Mouse (Mus musculus): ENCODE results near the gene Frmd4b. TPM values are rescaled to one million over a fixed set of nuclear protein-coding genes. Genes with fewer than 3 reads are reported as not detected.

Gene Frmd4b
- total and polyA plus RNA-seq, 3 experiments, result 0.44 to 2.9 TPM; not detected in 1

DNA sequence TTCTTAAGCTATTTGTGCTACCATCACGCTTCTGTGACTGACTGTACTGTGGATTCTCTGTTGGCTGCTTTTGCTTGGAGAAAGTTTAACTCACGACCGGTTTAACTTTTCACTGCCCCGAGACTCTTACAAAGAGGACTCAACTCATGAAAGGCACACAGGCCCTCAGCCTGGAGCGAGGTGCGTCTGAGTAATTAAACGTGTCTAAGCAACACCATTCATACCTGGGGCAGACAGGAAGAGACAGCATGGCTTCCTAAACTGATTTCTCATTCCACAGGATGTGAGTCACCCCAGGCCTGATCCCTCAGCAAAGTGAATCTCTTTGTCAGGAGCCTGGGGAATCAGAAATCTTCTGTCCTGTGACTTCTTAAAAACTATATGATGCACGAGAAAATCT, 106.6 kb downstream of the Frmd4b start:
- no peaks in the 10 kb centered on the region for H3K36me3 ChIP-seq (replicated peaks)
- DNase-seq (ENCODE audit: low spot score), result no peak
- no peak for TF ChIP-seq CTCF (IDR thresholded peaks at IDR 0.05; ENCODE audit: low read depth, low read length)
- H3K27me3 ChIP-seq (ENCODE audit: insufficient read depth, low read length), result no peaks in the 10 kb centered on the region
- no peaks in the 10 kb centered on the region for H3K4me1 ChIP-seq (ENCODE audit: insufficient read depth, low read depth, low read length)
- H3K9me3 ChIP-seq (replicated peaks), result peaks cover 68% of the 10 kb centered on the region
- ATAC-seq (ENCODE audit: extremely low read depth, insufficient number of reproducible peaks, low FRiP score, poor library complexity, severe bottlenecking), result no peak
- no peak overlapping the region for H3K4me3 ChIP-seq (ENCODE audit: low read depth, low read length)

DNA sequence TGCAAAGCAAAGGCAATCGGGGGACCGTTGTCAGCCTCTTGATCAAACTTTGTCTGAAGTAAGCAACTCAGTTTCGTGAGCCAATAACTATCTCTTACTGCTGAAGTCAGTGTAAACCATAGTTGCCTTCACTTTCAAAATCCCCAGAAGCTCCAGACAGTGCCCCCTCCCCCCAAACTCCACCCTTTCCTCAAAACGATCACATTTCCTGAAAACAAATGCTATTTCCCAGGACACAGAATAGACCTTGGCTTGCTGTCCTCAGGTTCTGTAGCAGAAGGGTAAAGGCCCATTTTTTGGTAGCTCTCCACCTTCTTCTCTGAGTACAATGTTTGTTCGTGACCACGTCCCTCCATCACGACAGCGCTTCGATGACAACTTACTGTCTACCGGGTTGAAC, 107.9 kb downstream of the Frmd4b start:
- ATAC-seq (ENCODE audit: extremely low read depth, insufficient number of reproducible peaks, low FRiP score, poor library complexity, severe bottlenecking), result no peak
- no peak for DNase-seq (ENCODE audit: low spot score)
- no peak for TF ChIP-seq TAL1 (conservative IDR thresholded peaks at IDR 0.05; ENCODE audit: low read depth, low read length)
- TF ChIP-seq GATA1 (IDR thresholded peaks at IDR 0.05; ENCODE audit: borderline replicate concordance, low read length), result no peak
- TF ChIP-seq CTCF (IDR thresholded peaks at IDR 0.05; ENCODE audit: low read depth, low read length), result no peak
- TF ChIP-seq POLR2AphosphoS5 (IDR thresholded peaks at IDR 0.05; ENCODE audit: insufficient replicate concordance, low read depth, low read length), result no peak
- no peak for TF ChIP-seq GATA2 (IDR thresholded peaks at IDR 0.05; ENCODE audit: borderline replicate concordance, low read depth, low read length)
- H3K4me1 ChIP-seq (ENCODE audit: insufficient read depth, low read depth, low read length), result no peaks in the 10 kb centered on the region
- no peaks in the 10 kb centered on the region for H3K27me3 ChIP-seq (ENCODE audit: insufficient read depth, low read length)
- H3K9me3 ChIP-seq (replicated peaks), result peaks cover 69% of the 10 kb centered on the region
- H3K36me3 ChIP-seq (replicated peaks), result no peaks in the 10 kb centered on the region
- no peak overlapping the region for H3K4me3 ChIP-seq (ENCODE audit: low read depth, low read length)

DNA sequence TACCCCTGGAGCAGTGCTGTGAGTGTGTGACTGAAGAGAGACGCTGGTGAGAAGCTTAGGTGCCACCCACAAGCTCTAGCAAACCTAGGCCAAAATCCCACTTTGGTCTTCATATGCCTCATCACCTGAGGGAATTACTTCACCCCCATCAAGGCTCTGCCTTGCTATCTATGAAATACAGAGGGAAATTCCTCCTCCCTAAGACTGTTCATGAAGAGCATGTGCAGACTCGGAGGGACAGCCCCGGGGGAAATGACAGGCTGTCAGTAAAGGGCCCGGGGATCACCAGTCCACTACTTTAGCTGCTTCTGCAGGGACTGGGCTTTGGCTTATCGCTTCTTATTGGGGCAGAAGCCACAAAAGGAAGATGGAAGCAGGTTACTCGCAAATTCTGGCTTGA, 108.9 kb downstream of the Frmd4b start:
- no peak overlapping the region for H3K4me3 ChIP-seq (ENCODE audit: low read depth, low read length)
- H3K9me3 ChIP-seq (replicated peaks), result peaks cover 63% of the 10 kb centered on the region
- TF ChIP-seq TAL1 (conservative IDR thresholded peaks at IDR 0.05; ENCODE audit: low read depth, low read length) (no peak), POLR2AphosphoS5 (IDR thresholded peaks at IDR 0.05; ENCODE audit: insufficient replicate concordance, low read depth, low read length) (no peak), CTCF (IDR thresholded peaks at IDR 0.05; ENCODE audit: low read depth, low read length) (no peak), GATA2 (IDR thresholded peaks at IDR 0.05; ENCODE audit: borderline replicate concordance, low read depth, low read length) (no peak)
- no peaks in the 10 kb centered on the region for H3K27me3 ChIP-seq (ENCODE audit: insufficient read depth, low read length)
- no peaks in the 10 kb centered on the region for H3K4me1 ChIP-seq (ENCODE audit: insufficient read depth, low read depth, low read length)
- ATAC-seq (ENCODE audit: extremely low read depth, insufficient number of reproducible peaks, low FRiP score, poor library complexity, severe bottlenecking) (no peak), DNase-seq (ENCODE audit: low spot score) (no peak)
- H3K36me3 ChIP-seq (replicated peaks), result no peaks in the 10 kb centered on the region

DNA sequence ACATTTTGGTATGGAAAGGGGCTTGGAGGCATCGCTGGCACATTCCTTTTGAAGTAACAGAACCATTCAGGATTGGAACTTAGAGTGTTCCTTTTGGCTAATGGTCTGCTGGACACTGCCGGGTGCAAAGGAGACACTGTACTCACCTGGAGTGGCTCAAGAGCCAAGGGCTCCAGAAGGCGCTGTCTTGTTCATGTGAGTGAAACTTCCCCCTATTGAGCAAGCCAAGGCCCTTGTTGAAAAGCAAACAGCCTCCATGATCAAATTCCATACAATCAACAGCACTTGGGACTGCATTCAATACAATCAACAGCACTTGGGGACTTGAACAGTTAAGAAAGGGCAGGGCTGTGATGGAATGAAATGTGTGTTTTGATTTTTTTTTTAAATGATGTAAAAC, 109.4 kb downstream of the Frmd4b start:
- H3K36me3 ChIP-seq (replicated peaks), result no peaks in the 10 kb centered on the region
- peaks cover 64% of the 10 kb centered on the region for H3K9me3 ChIP-seq (replicated peaks)
- H3K4me1 ChIP-seq (ENCODE audit: insufficient read depth, low read depth, low read length), result no peaks in the 10 kb centered on the region
- no peak for TF ChIP-seq GATA1 (IDR thresholded peaks at IDR 0.05; ENCODE audit: borderline replicate concordance, low read length)
- TF ChIP-seq CTCF (IDR thresholded peaks at IDR 0.05; ENCODE audit: low read depth, low read length), result no peak
- no peak for TF ChIP-seq GATA2 (IDR thresholded peaks at IDR 0.05; ENCODE audit: borderline replicate concordance, low read depth, low read length)
- no peak for TF ChIP-seq POLR2AphosphoS5 (IDR thresholded peaks at IDR 0.05; ENCODE audit: insufficient replicate concordance, low read depth, low read length)
- no peak for TF ChIP-seq TAL1 (conservative IDR thresholded peaks at IDR 0.05; ENCODE audit: low read depth, low read length)
- no peaks in the 10 kb centered on the region for H3K27me3 ChIP-seq (ENCODE audit: insufficient read depth, low read length)
- H3K4me3 ChIP-seq (ENCODE audit: low read depth, low read length), result no peak overlapping the region
- DNase-seq (ENCODE audit: low spot score), result no peak
- ATAC-seq (ENCODE audit: extremely low read depth, insufficient number of reproducible peaks, low FRiP score, poor library complexity, severe bottlenecking), result no peak

DNA sequence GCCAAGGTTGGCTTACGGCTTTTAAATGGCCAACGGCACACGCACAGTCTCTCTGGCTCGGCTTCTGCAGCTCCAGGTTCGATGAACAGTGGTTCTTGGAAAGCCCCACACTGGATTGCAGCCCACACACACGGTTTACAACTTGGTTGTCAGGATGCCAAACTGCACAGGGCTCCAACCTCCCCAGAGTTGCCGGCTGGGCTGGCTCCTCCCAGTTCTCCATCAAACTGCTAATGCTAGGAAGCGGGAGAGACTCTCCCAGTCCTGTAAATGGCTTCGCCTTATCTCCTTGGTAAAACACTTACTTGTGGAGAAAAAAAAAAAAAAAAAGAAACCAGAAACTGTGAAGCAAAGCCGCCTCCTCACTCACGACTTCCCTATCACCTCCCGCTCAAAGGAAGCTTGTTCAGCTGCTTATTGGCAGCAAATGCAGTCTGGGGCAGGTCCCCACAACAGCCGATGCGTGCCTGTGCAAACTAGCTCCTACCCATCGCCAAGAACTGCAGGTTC, 111.1 kb downstream of the Frmd4b start:
- H3K36me3 ChIP-seq (replicated peaks), result no peaks in the 10 kb centered on the region
- no peaks in the 10 kb centered on the region for H3K4me1 ChIP-seq (ENCODE audit: insufficient read depth, low read depth, low read length)
- TF ChIP-seq CTCF (IDR thresholded peaks at IDR 0.05; ENCODE audit: low read depth, low read length), result no peak
- TF ChIP-seq GATA1 (IDR thresholded peaks at IDR 0.05; ENCODE audit: borderline replicate concordance, low read length), result no peak
- no peak for TF ChIP-seq TAL1 (conservative IDR thresholded peaks at IDR 0.05; ENCODE audit: low read depth, low read length)
- TF ChIP-seq POLR2AphosphoS5 (IDR thresholded peaks at IDR 0.05; ENCODE audit: insufficient replicate concordance, low read depth, low read length), result no peak
- no peak for TF ChIP-seq GATA2 (IDR thresholded peaks at IDR 0.05; ENCODE audit: borderline replicate concordance, low read depth, low read length)
- no peaks in the 10 kb centered on the region for H3K27me3 ChIP-seq (ENCODE audit: insufficient read depth, low read length)
- H3K4me3 ChIP-seq (ENCODE audit: low read depth, low read length), result no peak overlapping the region
- ATAC-seq (ENCODE audit: extremely low read depth, insufficient number of reproducible peaks, low FRiP score, poor library complexity, severe bottlenecking) (no peak), DNase-seq (ENCODE audit: low spot score) (no peak)
- H3K9me3 ChIP-seq (replicated peaks), result peaks cover 59% of the 10 kb centered on the region

DNA sequence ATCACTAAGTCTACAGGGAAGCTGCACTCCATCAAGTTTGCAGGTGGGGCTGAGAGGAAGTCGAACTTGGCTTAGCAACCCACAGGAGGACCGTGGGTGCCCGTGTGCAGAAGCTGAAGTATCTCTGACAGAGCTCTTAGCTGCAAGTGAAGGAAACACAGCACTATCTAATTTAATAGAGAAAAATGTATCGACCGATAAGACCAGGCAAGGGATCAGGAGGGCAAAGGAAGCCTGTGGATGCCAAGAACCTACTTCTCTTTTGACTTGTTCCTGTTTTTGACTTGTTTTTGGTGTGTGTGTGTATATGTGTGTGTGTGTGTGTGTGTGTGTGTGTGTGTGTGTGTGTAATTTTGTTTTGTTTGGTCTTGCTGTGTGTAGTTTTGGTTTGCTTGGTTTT, 112.7 kb downstream of the Frmd4b start:
- no peaks in the 10 kb centered on the region for H3K4me1 ChIP-seq (ENCODE audit: insufficient read depth, low read depth, low read length)
- no peak for TF ChIP-seq GATA1 (IDR thresholded peaks at IDR 0.05; ENCODE audit: borderline replicate concordance, low read length)
- H3K36me3 ChIP-seq (replicated peaks), result no peaks in the 10 kb centered on the region
- H3K9me3 ChIP-seq (replicated peaks), result peaks cover 52% of the 10 kb centered on the region
- no peaks in the 10 kb centered on the region for H3K27me3 ChIP-seq (ENCODE audit: insufficient read depth, low read length)
- DNase-seq (ENCODE audit: low spot score), result no peak
- no peak overlapping the region for H3K4me3 ChIP-seq (ENCODE audit: low read depth, low read length)
- no peak for ATAC-seq (ENCODE audit: extremely low read depth, insufficient number of reproducible peaks, low FRiP score, poor library complexity, severe bottlenecking)

DNA sequence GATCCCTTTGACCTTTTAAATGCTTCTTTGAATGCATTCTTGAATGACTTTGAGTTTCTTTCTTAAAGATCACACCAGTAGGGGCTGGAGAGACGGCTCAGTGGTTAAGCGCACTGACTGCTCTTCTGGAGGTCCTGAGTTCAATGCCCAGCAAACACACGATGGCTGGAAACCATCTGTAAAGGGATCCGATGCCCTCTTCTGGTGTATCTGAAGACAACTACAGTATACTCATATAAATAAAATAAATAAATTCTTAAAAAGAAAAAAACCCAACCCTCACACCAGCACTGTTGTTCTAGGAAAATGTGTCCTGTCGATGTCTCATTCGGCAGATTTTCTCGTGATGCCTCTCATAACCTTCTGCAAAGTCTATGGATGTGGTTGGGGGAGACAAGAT, 116.3 kb downstream of the Frmd4b start:
- TF ChIP-seq POLR2AphosphoS5 (IDR thresholded peaks at IDR 0.05; ENCODE audit: insufficient replicate concordance, low read depth, low read length) (no peak), GATA2 (IDR thresholded peaks at IDR 0.05; ENCODE audit: borderline replicate concordance, low read depth, low read length) (no peak), CTCF (IDR thresholded peaks at IDR 0.05; ENCODE audit: low read depth, low read length) (no peak), TAL1 (conservative IDR thresholded peaks at IDR 0.05; ENCODE audit: low read depth, low read length) (no peak), GATA1 (IDR thresholded peaks at IDR 0.05; ENCODE audit: borderline replicate concordance, low read length) (no peak)
- no peak for DNase-seq (ENCODE audit: low spot score)
- H3K9me3 ChIP-seq (replicated peaks), result peaks cover 31% of the 10 kb centered on the region

More for the DNA sequence above, 116.3 kb downstream of the Frmd4b start:
- no peaks in the 10 kb centered on the region for H3K36me3 ChIP-seq (replicated peaks)
- H3K4me1 ChIP-seq (ENCODE audit: insufficient read depth, low read depth, low read length), result no peaks in the 10 kb centered on the region
- H3K4me3 ChIP-seq (ENCODE audit: low read depth, low read length), result no peak overlapping the region
- ATAC-seq (ENCODE audit: extremely low read depth, insufficient number of reproducible peaks, low FRiP score, poor library complexity, severe bottlenecking), result no peak
- no peaks in the 10 kb centered on the region for H3K27me3 ChIP-seq (ENCODE audit: insufficient read depth, low read length)
